Mouse (Mus musculus) brown adipose tissue, adult 24 weeks (tissue): ENCODE results near the gene Lgals3. TPM values are rescaled to one million over a fixed set of nuclear protein-coding genes. Genes with fewer than 3 reads are reported as not detected.
"Not testable (repeated sequence)": the region's sequence is repeated elsewhere in the genome, so short reads cannot be mapped to it uniquely, and the experiment has no call there.

ENCODE experiments used
- H3K27ac ChIP-seq: fragments of 200-500 bp; replicated peaks from 2 replicates; pipeline ENCODE4 v1.5.1; 2012; ENCODE audit warnings: low read depth, mild to moderate bottlenecking, low read length
- H3K4me1 ChIP-seq: fragments of 200-500 bp; 2 replicates; pipeline ENCODE4 v1.6.1; 2012; ENCODE audit warnings: low read length, mixed read lengths; ENCODE audit not compliant: control insufficient read depth, insufficient read depth, insufficient read length
- H3K4me3 ChIP-seq: fragments of 200-500 bp; 2 replicates; pipeline ENCODE4 v1.5.1; 2012; ENCODE audit warnings: low read depth, mild to moderate bottlenecking, low read length, moderate library complexity; ENCODE audit not compliant: insufficient read depth
- polyA plus RNA-seq: library from polyadenylated mRNA; stranded (reverse); fragments of >200 nt; gene quantifications from 2 replicates; pipeline ENCODE4 v1.2.4, GENCODE M21; 2012; ENCODE audit not compliant: missing spikeins, insufficient read depth, insufficient read length

Lgals3 gene
- polyA plus RNA-seq, result 11.3 and 22.2 TPM in 2 replicates

- H3K4me1 ChIP-seq, result no peaks in the 10 kb centered on the region
- H3K4me3 ChIP-seq, result no peak within 1 kb of the TSS
- H3K27ac ChIP-seq, result no peak within 1 kb of the TSS
These were observed at the start of gene Lgals3 for GRCm38 (mm10) chr14:47367461-47367860. Gene Lgals3, plus strand, starts transcription at chr14:47367751.

- H3K4me1 ChIP-seq, result no peaks in the 10 kb centered on the region
These were observed 48.2 kb upstream of the Lgals3 start for GRCm38 (mm10) chr14:47319362-47319761.

GRCm38 (mm10) chr14:47321581-47321980 is 46.0 kb upstream of the Lgals3 start:
- not testable (repeated sequence) for H3K4me1 ChIP-seq, H3K4me3 ChIP-seq, H3K27ac ChIP-seq

More at GRCm38 (mm10) chr14:47319362-47319761, 48.2 kb upstream of the Lgals3 start:
- Histone ChIP-seq H3K27ac (no peak overlapping the region), H3K4me3 (no peak overlapping the region)

- H3K4me1 ChIP-seq, result no peaks in the 10 kb centered on the region
- no peak overlapping the region for H3K27ac ChIP-seq
- no peak overlapping the region for H3K4me3 ChIP-seq
These were observed 41.4 kb upstream of the Lgals3 start for GRCm38 (mm10) chr14:47325965-47326761.

GRCm38 (mm10) chr14:47327347-47327746 is 40.2 kb upstream of the Lgals3 start:
- H3K27ac ChIP-seq, result no peak overlapping the region
- no peaks in the 10 kb centered on the region for H3K4me1 ChIP-seq
- H3K4me3 ChIP-seq, result no peak overlapping the region

GRCm38 (mm10) chr14:47331920-47332319 is 35.6 kb upstream of the Lgals3 start:
- no peak overlapping the region for H3K27ac ChIP-seq
- no peak overlapping the region for H3K4me3 ChIP-seq
- no peaks in the 10 kb centered on the region for H3K4me1 ChIP-seq

GRCm38 (mm10) chr14:47334819-47335218 is 32.7 kb upstream of the Lgals3 start:
- no peak overlapping the region for H3K4me3 ChIP-seq
- H3K27ac ChIP-seq, result no peak overlapping the region
- H3K4me1 ChIP-seq, result no peaks in the 10 kb centered on the region

GRCm38 (mm10) chr14:47335300-47335699 is 32.3 kb upstream of the Lgals3 start:
- H3K4me1 ChIP-seq, result no peaks in the 10 kb centered on the region
- no peak overlapping the region for H3K27ac ChIP-seq
- no peak overlapping the region for H3K4me3 ChIP-seq

- Histone ChIP-seq H3K4me1 (no peaks in the 10 kb centered on the region), H3K27ac (no peak overlapping the region), H3K4me3 (no peak overlapping the region)
These were observed 27.2 kb upstream of the Lgals3 start for GRCm38 (mm10) chr14:47340231-47340925.

GRCm38 (mm10) chr14:47341811-47342291 is 25.7 kb upstream of the Lgals3 start:
- Histone ChIP-seq H3K4me1 (no peaks in the 10 kb centered on the region), H3K27ac (no peak overlapping the region)

GRCm38 (mm10) chr14:47346715-47347114 is 20.8 kb upstream of the Lgals3 start:
- H3K4me1 ChIP-seq, result no peaks in the 10 kb centered on the region
- H3K27ac ChIP-seq, result no peak overlapping the region
- H3K4me3 ChIP-seq, result no peak overlapping the region

More at GRCm38 (mm10) chr14:47341811-47342291, 25.7 kb upstream of the Lgals3 start:
- no peak overlapping the region for H3K4me3 ChIP-seq

GRCm38 (mm10) chr14:47350974-47351373 is 16.6 kb upstream of the Lgals3 start:
- peak overlapping the region; percentile 23 for H3K27ac ChIP-seq
- H3K4me3 ChIP-seq, result no peak overlapping the region
- no peaks in the 10 kb centered on the region for H3K4me1 ChIP-seq

GRCm38 (mm10) chr14:47352272-47352671 is 15.3 kb upstream of the Lgals3 start:
- H3K4me3 ChIP-seq, result no peak overlapping the region
- H3K4me1 ChIP-seq, result no peaks in the 10 kb centered on the region
- H3K27ac ChIP-seq, result no peak overlapping the region

GRCm38 (mm10) chr14:47353240-47353639 is 14.3 kb upstream of the Lgals3 start:
- no peak overlapping the region for H3K27ac ChIP-seq
- no peaks in the 10 kb centered on the region for H3K4me1 ChIP-seq
- H3K4me3 ChIP-seq, result no peak overlapping the region

GRCm38 (mm10) chr14:47354111-47354577 is 13.4 kb upstream of the Lgals3 start:
- peak overlapping the region; percentile 42; the same call in 1 of the 2 replicates for H3K27ac ChIP-seq
- no peaks in the 10 kb centered on the region for H3K4me1 ChIP-seq
- H3K4me3 ChIP-seq, result no peak overlapping the region
